Mouse (Mus musculus) naive thymus-derived CD4-positive, alpha-beta T cell, adult 5 months (primary cell): ENCODE data around the gene Alas2. TPM values are rescaled to one million over a fixed set of nuclear protein-coding genes. Genes with fewer than 3 reads are reported as not detected.

ENCODE experiments used
- polyA plus RNA-seq: library from polyadenylated mRNA; unstranded; fragments of 100-300 nt; shearing (Covaris generic); gene quantifications from one replicate; pipeline ENCODE4 v1.2.1, GENCODE M21; 2017

Alas2 gene
- not detected for polyA plus RNA-seq

DNA sequence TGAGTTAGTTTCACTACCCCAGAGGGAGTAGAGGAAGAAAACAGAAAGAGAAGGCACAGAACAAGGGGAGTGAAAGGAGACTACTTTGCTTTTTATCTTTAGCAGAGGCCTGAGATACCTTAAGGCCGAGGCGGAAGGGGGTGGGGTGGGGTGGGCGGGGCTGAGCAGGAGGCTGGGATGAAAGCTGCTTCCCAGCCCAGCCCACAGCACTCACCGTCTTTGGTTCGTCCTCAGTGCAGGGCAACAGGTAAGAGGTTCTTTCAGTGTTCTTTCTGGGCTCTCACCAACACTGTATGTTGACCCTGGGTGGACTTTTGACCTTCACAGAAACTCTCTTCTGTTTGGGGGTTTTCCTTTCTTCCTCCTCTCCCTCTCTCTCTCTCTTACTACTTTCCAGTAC is at the start of gene Alas2:
Alas2 (plus strand) TSS at position 137 of the 400 bp plus-strand sequence.

GRCm38 (mm10) chrX:150588023-150588764 is 41.0 kb downstream of the Alas2 start, which contains the start of gene Pfkfb1:
Pfkfb1 (plus strand) TSS chrX:150588229.

DNA sequence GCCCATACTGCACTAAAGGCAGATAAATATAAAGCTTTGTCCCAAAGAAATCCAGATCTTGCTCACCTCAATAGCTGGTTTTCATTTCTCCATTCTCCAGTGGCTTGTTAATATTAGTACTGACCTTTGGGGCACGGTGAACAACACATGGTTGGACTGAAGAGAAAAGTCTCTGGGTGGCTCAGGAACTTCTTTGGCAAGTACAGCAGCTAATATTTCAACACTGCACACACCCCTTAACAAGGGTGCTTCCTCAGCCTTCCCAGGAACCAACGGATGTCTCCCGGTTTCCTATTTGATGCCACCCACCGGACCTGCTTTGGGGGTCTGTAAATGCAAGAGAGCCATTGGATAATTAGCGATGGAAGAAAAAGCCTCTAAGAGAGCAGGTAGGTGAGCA is 42.5 kb downstream of the Alas2 start, which contains the start of gene Apex2:
Apex2 (minus strand) TSS at position 173 of the 400 bp plus-strand sequence.

Other genes starting within 250 kb of the Alas2 start
- 5.3 TPM for gene Tmem29, start 88.2 kb upstream of the Alas2 start, polyA plus RNA-seq
- 3.0 TPM for gene Pfkfb1, start 40.9 kb downstream of the Alas2 start, polyA plus RNA-seq
- gene Apex2, start 42.5 kb downstream of the Alas2 start, polyA plus RNA-seq, result 11.3 TPM
- gene Tro, start 110.2 kb downstream of the Alas2 start, polyA plus RNA-seq, result not detected